Mouse (Mus musculus) kidney, adult 2 months (tissue): ENCODE results near the gene Snd1.

Source experiments
- CTCF ChIP-seq: fragments of 200-500 bp; conservative IDR thresholded peaks from 2 replicates; pipeline ENCODE4 v1.5.1; 2011; ENCODE audit warnings: low read depth, mild to moderate bottlenecking, control low read depth, low read length, moderate library complexity, mixed read lengths; ENCODE audit not compliant: insufficient read depth, insufficient read length
- POLR2A ChIP-seq: fragments of 200-500 bp; IDR thresholded peaks from one replicate; pipeline ENCODE4 v1.6.1; 2011; ENCODE audit warnings: low read depth, low read length, control low read depth

- TF ChIP-seq CTCF (no peak), POLR2A (no peak)
Observed at GRCm38 (mm10) chr6:28427096-28427839, 47.7 kb upstream of the Snd1 start, which contains the start of gene Fscn3.
